Mouse (Mus musculus): ENCODE measurements around the gene Olfr223. TPM values are rescaled to one million over a fixed set of nuclear protein-coding genes. Genes with fewer than 3 reads are reported as not detected.
"Not testable (repeated sequence)": the region's sequence is repeated elsewhere in the genome, so short reads cannot be mapped to it uniquely, and the experiment has no call there.

The Olfr223 gene
- polyA plus RNA-seq, 1 experiment from 2014 or later, result not detected

GRCm38 (mm10) chr11:59626192-59626591, 33.1 kb upstream of the Olfr223 start:
- 92% methylated on average over 7 of the region's 7 CpGs for WGBS
- no peaks in the 10 kb centered on the region for H3K4me1 ChIP-seq (replicated peaks)
- no peaks in the 10 kb centered on the region for H3K27me3 ChIP-seq (ENCODE audit: insufficient read depth, poor library complexity, severe bottlenecking)
- no peaks in the 10 kb centered on the region for H3K9me3 ChIP-seq
- no peak overlapping the region for H3K4me3 ChIP-seq
- H3K27ac ChIP-seq, result no peak overlapping the region
- DNase-seq (ENCODE audit: low spot score), result no peak
- no peaks in the 10 kb centered on the region for H3K36me3 ChIP-seq

DNA sequence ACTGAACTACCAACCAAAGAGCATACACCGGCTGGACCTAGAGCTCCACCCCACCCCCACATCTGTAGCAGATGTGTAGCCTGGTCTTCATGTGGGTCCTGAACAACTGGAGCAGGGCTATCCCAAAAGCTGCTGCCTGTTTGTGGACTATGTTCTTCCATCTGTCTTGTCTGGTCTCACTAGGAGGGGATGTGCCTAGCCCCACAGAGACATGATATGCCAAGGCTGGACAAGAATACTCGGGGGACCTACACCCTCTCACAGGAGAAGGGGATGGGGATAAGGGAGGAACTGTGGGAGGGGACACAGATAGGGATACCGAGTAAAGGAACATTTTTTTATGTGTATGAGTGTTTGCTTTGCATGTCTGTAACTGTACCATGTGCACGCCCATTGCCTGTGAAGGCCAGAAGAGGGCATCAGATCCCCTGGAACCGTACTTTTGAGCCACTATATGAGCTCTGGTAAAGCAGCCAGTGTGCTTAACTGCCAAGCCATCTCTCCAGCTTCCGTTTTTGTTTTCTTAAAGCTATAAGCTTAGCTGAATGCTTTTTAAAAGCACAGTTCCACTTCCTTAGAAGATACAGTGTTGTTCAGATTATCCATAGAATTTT, 31.0 kb upstream of the Olfr223 start:
- peak; percentile 51 for DNase-seq (ENCODE audit: low spot score)
- no peaks in the 10 kb centered on the region for H3K9me3 ChIP-seq
- H3K27ac ChIP-seq, result no peak overlapping the region
- no peaks in the 10 kb centered on the region for H3K4me1 ChIP-seq (replicated peaks)
- no peaks in the 10 kb centered on the region for H3K36me3 ChIP-seq
- WGBS, result 44% methylated on average over 6 of the region's 6 CpGs
- no peaks in the 10 kb centered on the region for H3K27me3 ChIP-seq (ENCODE audit: insufficient read depth, poor library complexity, severe bottlenecking)
- no peak overlapping the region for H3K4me3 ChIP-seq

DNA sequence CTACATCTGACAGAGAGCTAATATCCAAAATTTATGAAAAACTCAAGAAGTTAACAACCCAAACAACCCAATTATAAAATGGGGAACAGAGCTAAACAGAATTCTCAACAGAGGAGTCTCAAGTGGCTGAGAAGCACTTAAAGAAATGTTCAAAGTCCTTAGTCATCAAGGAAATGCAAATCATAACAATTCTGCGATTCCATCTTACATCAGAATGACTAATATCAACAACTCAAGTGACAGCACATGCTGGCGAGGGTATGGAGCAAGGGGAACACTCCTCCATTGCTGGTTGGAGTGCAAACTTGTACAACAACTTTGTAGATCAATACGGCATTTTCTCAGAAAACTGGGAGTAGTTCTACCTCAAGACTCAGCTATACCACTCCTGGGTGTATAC, 29.1 kb upstream of the Olfr223 start:
- WGBS, result 78% methylated on average over 3 of the region's 3 CpGs
- H3K27me3 ChIP-seq (ENCODE audit: insufficient read depth, poor library complexity, severe bottlenecking), result no peaks in the 10 kb centered on the region
- no peak for DNase-seq (ENCODE audit: low spot score)
- H3K27ac ChIP-seq, result no peak overlapping the region
- no peaks in the 10 kb centered on the region for H3K4me1 ChIP-seq (replicated peaks)
- H3K4me3 ChIP-seq, result no peak overlapping the region
- no peaks in the 10 kb centered on the region for H3K36me3 ChIP-seq
- H3K9me3 ChIP-seq, result no peaks in the 10 kb centered on the region

- H3K27ac ChIP-seq; H3K4me1 ChIP-seq (replicated peaks); H3K36me3 ChIP-seq; H3K9me3 ChIP-seq; DNase-seq (ENCODE audit: low spot score); H3K4me3 ChIP-seq; H3K27me3 ChIP-seq (ENCODE audit: insufficient read depth, poor library complexity, severe bottlenecking): not testable (repeated sequence)
- 92% methylated on average over 2 of the region's 2 CpGs for WGBS
These were observed 23.9 kb upstream of the Olfr223 start for GRCm38 (mm10) chr11:59616986-59617385.

DNA sequence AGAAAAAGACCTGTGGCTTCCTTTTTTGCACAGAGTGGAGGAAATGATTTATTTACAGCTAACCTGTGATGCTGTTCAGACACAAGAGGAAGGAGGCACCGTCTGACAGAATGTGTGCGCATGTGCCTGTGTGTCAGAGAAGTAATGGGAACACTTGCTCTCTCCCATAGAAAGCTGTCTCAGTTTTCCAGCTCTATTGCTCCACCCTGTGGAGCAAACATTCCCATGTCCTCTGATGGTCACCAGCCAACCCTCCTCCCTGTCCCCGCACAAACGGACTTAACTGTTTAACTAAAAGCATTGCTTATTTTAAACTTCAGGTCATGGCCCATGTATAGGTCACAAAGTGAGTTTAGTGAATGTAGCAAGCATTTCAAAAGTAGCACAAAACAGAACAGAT, 21.0 kb upstream of the Olfr223 start:
- Histone ChIP-seq H3K4me3 (no peak overlapping the region), H3K36me3 (no peaks in the 10 kb centered on the region), H3K4me1 (replicated peaks) (peaks cover 8% of the 10 kb centered on the region), H3K9me3 (no peaks in the 10 kb centered on the region), H3K27me3 (ENCODE audit: insufficient read depth, poor library complexity, severe bottlenecking) (no peaks in the 10 kb centered on the region), H3K27ac (no peak overlapping the region)
- DNase-seq (ENCODE audit: low spot score), result no peak
- 64% methylated on average over 4 of the region's 4 CpGs for WGBS

DNA sequence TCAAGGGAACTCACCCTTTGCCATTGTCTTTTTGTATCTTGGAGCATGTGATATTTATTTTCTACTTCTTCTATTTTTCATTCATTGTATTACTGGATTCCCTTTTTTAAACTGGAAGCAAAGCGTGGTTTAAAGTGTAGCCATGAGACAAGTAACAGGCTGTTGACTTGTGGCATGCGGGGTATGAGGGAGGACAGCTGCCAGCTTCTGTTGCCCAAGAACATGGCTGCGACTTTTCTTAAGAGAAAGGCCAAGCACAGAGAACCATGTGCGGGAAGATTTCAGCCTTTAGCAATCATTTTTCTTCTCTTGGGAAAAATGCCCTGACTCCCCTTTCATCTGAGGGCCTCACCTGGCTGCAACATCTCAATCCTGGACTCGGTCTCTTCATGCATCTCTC, 18.6 kb upstream of the Olfr223 start:
- WGBS, result 90% methylated on average over 5 of the region's 5 CpGs
- DNase-seq (ENCODE audit: low spot score), result no peak
- H3K9me3 ChIP-seq, result no peaks in the 10 kb centered on the region
- no peaks in the 10 kb centered on the region for H3K27me3 ChIP-seq (ENCODE audit: insufficient read depth, poor library complexity, severe bottlenecking)
- H3K27ac ChIP-seq, result no peak overlapping the region
- no peaks in the 10 kb centered on the region for H3K36me3 ChIP-seq
- peaks cover 8% of the 10 kb centered on the region for H3K4me1 ChIP-seq (replicated peaks)
- no peak overlapping the region for H3K4me3 ChIP-seq

- no peak overlapping the region for H3K4me3 ChIP-seq
- WGBS, result 63% methylated on average over 1 of the region's 1 CpGs
- no peak overlapping the region for H3K27ac ChIP-seq
- no peak for DNase-seq (ENCODE audit: low spot score)
- no peaks in the 10 kb centered on the region for H3K27me3 ChIP-seq (ENCODE audit: insufficient read depth, poor library complexity, severe bottlenecking)
- H3K36me3 ChIP-seq, result no peaks in the 10 kb centered on the region
- no peaks in the 10 kb centered on the region for H3K9me3 ChIP-seq
- H3K4me1 ChIP-seq (replicated peaks), result no peaks in the 10 kb centered on the region
These were observed 9.2 kb upstream of the Olfr223 start for GRCm38 (mm10) chr11:59602287-59602686.

GRCm38 (mm10) chr11:59600872-59601271, 7.8 kb upstream of the Olfr223 start:
- Histone ChIP-seq H3K27ac (no peak overlapping the region), H3K4me3 (no peak overlapping the region), H3K4me1 (replicated peaks) (no peaks in the 10 kb centered on the region), H3K9me3 (no peaks in the 10 kb centered on the region), H3K36me3 (no peaks in the 10 kb centered on the region), H3K27me3 (ENCODE audit: insufficient read depth, poor library complexity, severe bottlenecking) (no peaks in the 10 kb centered on the region)
- 97% methylated on average over 3 of the region's 3 CpGs for WGBS
- DNase-seq (ENCODE audit: low spot score), result no peak

DNA sequence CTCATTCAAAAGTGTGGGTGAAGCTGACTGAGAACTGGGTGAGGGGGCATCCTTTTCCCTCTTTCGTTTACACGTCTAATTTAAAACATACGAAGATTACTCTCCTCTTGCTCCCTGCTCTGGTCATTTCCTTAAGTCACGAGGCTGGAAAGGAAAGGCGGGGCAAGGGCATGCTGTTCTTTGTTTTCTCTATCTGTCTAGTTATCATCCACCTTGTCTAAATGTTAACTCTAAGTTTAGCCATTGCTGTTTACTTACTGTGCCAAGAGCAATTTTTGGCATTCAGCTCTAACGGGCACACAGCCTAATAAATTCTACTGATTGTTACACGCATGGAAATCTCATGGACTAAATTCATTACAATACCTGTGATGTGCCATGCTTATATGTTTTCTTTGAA, 6.1 kb upstream of the Olfr223 start:
- 80% methylated on average over 7 of the region's 7 CpGs for WGBS
- Histone ChIP-seq H3K4me3 (no peak overlapping the region), H3K27me3 (ENCODE audit: insufficient read depth, poor library complexity, severe bottlenecking) (no peaks in the 10 kb centered on the region), H3K9me3 (no peaks in the 10 kb centered on the region), H3K36me3 (no peaks in the 10 kb centered on the region), H3K4me1 (replicated peaks) (no peaks in the 10 kb centered on the region), H3K27ac (no peak overlapping the region)
- DNase-seq (ENCODE audit: low spot score), result no peak

DNA sequence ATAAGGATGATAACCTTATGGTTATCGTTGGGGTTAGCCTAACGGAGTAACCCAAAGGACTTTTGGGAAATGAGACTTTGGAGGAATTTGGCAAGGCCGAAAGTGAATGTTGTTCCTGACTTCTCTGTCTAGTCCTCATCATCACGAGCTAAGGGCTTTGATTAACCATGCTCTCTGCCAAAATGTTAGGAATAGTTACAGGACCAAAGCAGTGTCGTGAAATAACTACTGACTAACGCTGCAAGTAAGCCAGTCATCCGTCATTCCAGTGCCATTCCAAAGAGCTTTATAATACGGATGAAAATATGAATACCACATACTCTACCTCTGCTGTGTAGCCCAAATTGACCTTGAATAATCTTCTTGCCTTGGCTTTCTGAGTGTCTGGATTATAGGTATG, 3.9 kb upstream of the Olfr223 start:
- no peaks in the 10 kb centered on the region for H3K4me1 ChIP-seq (replicated peaks)
- H3K27ac ChIP-seq, result no peak overlapping the region
- no peaks in the 10 kb centered on the region for H3K27me3 ChIP-seq (ENCODE audit: insufficient read depth, poor library complexity, severe bottlenecking)
- no peaks in the 10 kb centered on the region for H3K36me3 ChIP-seq
- DNase-seq (ENCODE audit: low spot score), result no peak
- H3K4me3 ChIP-seq, result no peak overlapping the region
- WGBS, result 87% methylated on average over 8 of the region's 8 CpGs
- H3K9me3 ChIP-seq, result no peaks in the 10 kb centered on the region

DNA sequence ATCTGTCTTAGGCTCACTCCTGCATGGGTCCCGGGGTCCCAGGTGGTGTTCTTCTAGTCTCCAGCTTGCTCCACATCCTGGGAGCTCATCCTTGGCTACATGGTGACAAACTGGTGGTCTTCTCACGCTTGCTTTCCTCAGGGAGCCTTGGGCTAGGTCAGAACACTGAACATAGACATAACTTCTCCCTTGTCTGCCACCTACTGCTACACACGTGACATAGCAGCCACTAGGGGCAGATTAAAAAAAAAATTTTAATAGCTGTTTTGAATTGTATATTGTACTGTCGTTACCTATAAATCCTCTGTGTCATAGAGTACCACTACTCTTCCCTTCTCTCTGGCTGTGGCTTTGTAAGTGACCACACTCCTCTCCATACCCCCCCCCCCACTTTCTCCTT, 3.0 kb upstream of the Olfr223 start:
- H3K27ac ChIP-seq, result no peak overlapping the region
- H3K9me3 ChIP-seq, result no peaks in the 10 kb centered on the region
- H3K4me3 ChIP-seq, result no peak overlapping the region
- DNase-seq (ENCODE audit: low spot score), result no peak
- 65% methylated on average over 4 of the region's 4 CpGs for WGBS
- no peaks in the 10 kb centered on the region for H3K4me1 ChIP-seq (replicated peaks)
- no peaks in the 10 kb centered on the region for H3K27me3 ChIP-seq (ENCODE audit: insufficient read depth, poor library complexity, severe bottlenecking)
- no peaks in the 10 kb centered on the region for H3K36me3 ChIP-seq

- H3K27ac ChIP-seq, result no peak overlapping the region
- H3K27me3 ChIP-seq (ENCODE audit: insufficient read depth, poor library complexity, severe bottlenecking), result no peaks in the 10 kb centered on the region
- H3K4me1 ChIP-seq (replicated peaks), result no peaks in the 10 kb centered on the region
- no peaks in the 10 kb centered on the region for H3K9me3 ChIP-seq
- DNase-seq (ENCODE audit: low spot score), result no peak
- 82% methylated on average over 8 of the region's 8 CpGs for WGBS
- no peaks in the 10 kb centered on the region for H3K36me3 ChIP-seq
- no peak overlapping the region for H3K4me3 ChIP-seq
These were observed 3.6 kb downstream of the Olfr223 start for GRCm38 (mm10) chr11:59589496-59589895.

- Histone ChIP-seq H3K27me3 (ENCODE audit: insufficient read depth, poor library complexity, severe bottlenecking) (no peaks in the 10 kb centered on the region), H3K4me1 (replicated peaks) (no peaks in the 10 kb centered on the region), H3K4me3 (no peak overlapping the region), H3K36me3 (no peaks in the 10 kb centered on the region), H3K27ac (no peak overlapping the region), H3K9me3 (no peaks in the 10 kb centered on the region)
- 40% methylated on average over 6 of the region's 6 CpGs for whole genome bisulfite sequencing
- peak; percentile 39 for DNase-seq (ENCODE audit: low spot score)
These were observed 8.6 kb downstream of the Olfr223 start for GRCm38 (mm10) chr11:59584539-59584938.

DNA sequence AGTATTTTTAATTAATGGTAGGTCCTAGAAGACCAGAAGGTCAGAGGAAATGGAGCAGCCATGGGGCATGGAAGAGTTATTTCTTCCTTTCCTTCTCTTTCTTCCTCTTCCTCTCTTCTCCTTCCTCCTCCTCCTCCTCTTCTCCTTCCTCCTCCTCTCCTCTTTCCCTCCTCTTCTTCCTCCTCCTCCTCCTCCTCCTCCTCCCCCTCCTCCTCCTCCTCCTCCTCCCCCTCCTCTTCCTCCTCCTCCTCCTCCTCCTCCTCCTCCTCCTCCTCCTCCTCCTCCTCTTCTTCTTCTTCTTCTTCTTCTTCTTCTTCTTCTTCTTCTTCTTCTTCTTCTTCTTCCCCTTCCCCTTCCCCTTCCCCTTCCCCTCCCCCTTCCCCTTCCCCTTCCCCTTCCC, 17.0 kb downstream of the Olfr223 start, which contains the start of gene Olfr222:
Olfr222 (minus strand) TSS at position 101 of the 400 bp plus-strand sequence.
- not testable (repeated sequence) for H3K9me3 ChIP-seq; H3K4me1 ChIP-seq (replicated peaks); H3K36me3 ChIP-seq; H3K4me3 ChIP-seq; H3K27me3 ChIP-seq (ENCODE audit: insufficient read depth, poor library complexity, severe bottlenecking); DNase-seq (ENCODE audit: low spot score); H3K27ac ChIP-seq
